Comparison of ENCODE assay signal across 8 mouse cellular contexts in genomic region chr14:37134304-37135126, GRCm38 (mm10). TPM values are rescaled to one million over a fixed set of nuclear protein-coding genes. Genes with fewer than 3 reads are reported as not detected.
DNase-seq lines count a peak whose midpoint lies in the region; ATAC-seq and TF ChIP-seq lines count a peak whose summit lies in the region.

No protein-coding gene starts in this region.

- ATAC-seq in heart, embryonic 12.5 days (ENCODE audit: insufficient number of reproducible peaks, low FRiP score) = peak; percentile 87
- ATAC-seq in CD4-positive, CD25-positive, alpha-beta regulatory T cell, adult 4 months = peak; percentile 22
- ATAC-seq in intestine, embryonic 14.5 days (replicated peaks; ENCODE audit: low FRiP score, low TSS enrichment, low read depth) = no peak; the same call in none of the 2 replicates
- ATAC-seq in midbrain, postnatal 0 days (ENCODE audit: low FRiP score) = no peak; the same call in 1 of the 2 replicates

- peak overlapping the region; percentile 95 for H3K27ac ChIP-seq in heart, embryonic 12.5 days (ENCODE audit: poor library complexity, severe bottlenecking)
- H3K27ac ChIP-seq in embryonic facial prominence, embryonic 10.5 days (replicated peaks) = peak overlapping the region; percentile 91
- H3K27ac ChIP-seq in intestine, embryonic 14.5 days (ENCODE audit: low read depth) = peak overlapping the region; percentile 86
- H3K27ac ChIP-seq in midbrain, postnatal 0 days (ENCODE audit: low read depth, low read length) = peak overlapping the region; percentile 79

- peaks cover 31% of the 10 kb centered on the region for H3K36me3 ChIP-seq in heart, embryonic 12.5 days
- peaks cover 38% of the 10 kb centered on the region for H3K36me3 ChIP-seq in embryonic facial prominence, embryonic 10.5 days (replicated peaks)
- H3K36me3 ChIP-seq in intestine, embryonic 14.5 days (ENCODE audit: control insufficient read depth, insufficient read depth, low read length) = peaks cover 32% of the 10 kb centered on the region
- H3K36me3 ChIP-seq in midbrain, postnatal 0 days (ENCODE audit: insufficient read depth, low read length) = peaks cover 13% of the 10 kb centered on the region

- no peak for DNase-seq in heart, postnatal 36 days
- DNase-seq in embryonic facial prominence, embryonic 10.5 days (ENCODE audit: low spot score) = no peak
- DNase-seq in intestine, embryonic 14.5 days (ENCODE audit: low spot score) = no peak
- DNase-seq in midbrain, postnatal 0 days (ENCODE audit: low spot score) = peak; percentile 13
- DNase-seq in right cerebral cortex, adult 2 months (ENCODE audit: low spot score in 2 of 2) = no peak
- DNase-seq in thymus, postnatal 0 days (ENCODE audit: low spot score) = no peak

- no peaks in the 10 kb centered on the region for H3K27me3 ChIP-seq in heart, embryonic 12.5 days (replicated peaks)
- H3K27me3 ChIP-seq in embryonic facial prominence, embryonic 10.5 days (replicated peaks; ENCODE audit: low read depth, poor library complexity, severe bottlenecking) = no peaks in the 10 kb centered on the region
- no peaks in the 10 kb centered on the region for H3K27me3 ChIP-seq in intestine, embryonic 14.5 days (replicated peaks; ENCODE audit: control insufficient read depth, insufficient read depth, low read length)
- H3K27me3 ChIP-seq in midbrain, postnatal 0 days (ENCODE audit: insufficient read depth, low read length) = no peaks in the 10 kb centered on the region

- 2% methylated on average over 40 of the region's 40 CpGs for WGBS in heart, embryonic 12.5 days
- WGBS in embryonic facial prominence, embryonic 10.5 days = 2% methylated on average over 40 of the region's 40 CpGs
- WGBS in intestine, embryonic 14.5 days = 2% methylated on average over 40 of the region's 40 CpGs
- WGBS in midbrain, postnatal 0 days = 2% methylated on average over 40 of the region's 40 CpGs

- H3K4me3 ChIP-seq in heart, embryonic 12.5 days = peak overlapping the region; percentile 100
- H3K4me3 ChIP-seq in embryonic facial prominence, embryonic 10.5 days = peak overlapping the region; percentile 91
- peak overlapping the region; percentile 89 for H3K4me3 ChIP-seq in intestine, embryonic 14.5 days (ENCODE audit: low read depth, low read length)
- peak overlapping the region; percentile 76 for H3K4me3 ChIP-seq in midbrain, postnatal 0 days (ENCODE audit: low read depth, low read length)

- H3K9me3 ChIP-seq in heart, embryonic 12.5 days (replicated peaks) = no peaks in the 10 kb centered on the region
- H3K9me3 ChIP-seq in embryonic facial prominence, embryonic 10.5 days = no peaks in the 10 kb centered on the region
- H3K9me3 ChIP-seq in intestine, embryonic 14.5 days (ENCODE audit: control insufficient read depth, low read length) = no peaks in the 10 kb centered on the region
- H3K9me3 ChIP-seq in midbrain, postnatal 0 days (ENCODE audit: low read length) = no peaks in the 10 kb centered on the region

- H3K4me2 ChIP-seq in heart, embryonic 12.5 days = peak overlapping the region; percentile 73
- peak overlapping the region; percentile 68 for H3K4me2 ChIP-seq in intestine, embryonic 14.5 days (ENCODE audit: low read length)
- H3K4me2 ChIP-seq in midbrain, postnatal 0 days (ENCODE audit: low read depth, low read length, poor library complexity, severe bottlenecking) = peak overlapping the region; percentile 58

- intact Hi-C loops in heart, postnatal 36 days (cut with DNase I) = loop anchor here (5.0 to 10.0 kb wide), 2 partner anchors 167 to 270 kb away; partner anchors contain the start of gene Ccser2

- H3K9ac ChIP-seq in heart, embryonic 12.5 days = peak overlapping the region; percentile 97
- H3K9ac ChIP-seq in intestine, embryonic 14.5 days (ENCODE audit: low read length) = peak overlapping the region; percentile 90
- H3K9ac ChIP-seq in midbrain, postnatal 0 days (replicated peaks; ENCODE audit: low read length, poor library complexity, severe bottlenecking) = peak overlapping the region; percentile 85

- no peak for TF ChIP-seq CTCF in midbrain, postnatal 0 days (IDR thresholded peaks at IDR 0.05)

- peaks cover 4% of the 10 kb centered on the region for H3K4me1 ChIP-seq in heart, embryonic 12.5 days (replicated peaks)
- peaks cover 8% of the 10 kb centered on the region for H3K4me1 ChIP-seq in embryonic facial prominence, embryonic 10.5 days
- peaks cover 6% of the 10 kb centered on the region; the same call in 1 of the 2 replicates for H3K4me1 ChIP-seq in intestine, embryonic 14.5 days (replicated peaks; ENCODE audit: control insufficient read depth, insufficient read depth, low read length)
- no peaks in the 10 kb centered on the region for H3K4me1 ChIP-seq in midbrain, postnatal 0 days (ENCODE audit: insufficient read depth, low read length)

RNA-seq across cellular contexts. Expression of gene Ghitm, which starts 0.6 kb away (rescaled TPM):
- 366 and 371 TPM in 2 replicates for polyA plus RNA-seq in heart, embryonic 12.5 days (2016; fragmentation: Nextera tagmentation; extraction: Ambion mirVana)
- 100 to 1,000 TPM; 639 to 655 TPM for total RNA-seq in heart, postnatal 36 days (2021)
- polyA plus RNA-seq in CD4-positive, CD25-positive, alpha-beta regulatory T cell, adult 4 months (2017; shearing (Covaris generic)) = 100 to 1,000 TPM; 343 to 376 TPM
- polyA plus RNA-seq in embryonic facial prominence, embryonic 10.5 days (2016; fragmentation: Nextera tagmentation; extraction: Ambion mirVana) = 202 and 213 TPM in 2 replicates
- 235 and 238 TPM in 2 replicates for polyA plus RNA-seq in intestine, embryonic 14.5 days (2014; fragmentation: Nextera tagmentation; extraction: Ambion mirVana)
- total RNA-seq in midbrain, postnatal 0 days (2014; rRNA removed) = 93.9 and 95.9 TPM in 2 replicates
- 201 and 211 TPM in 2 replicates for polyA plus RNA-seq in midbrain, postnatal 0 days (2015; fragmentation: Nextera tagmentation; extraction: Ambion mirVana)
- 217 and 219 TPM in 2 replicates for polyA plus RNA-seq in thymus, postnatal 0 days (2015; fragmentation: Nextera tagmentation; extraction: Ambion mirVana)

RNA-seq across cellular contexts. Expression of gene 2610528A11Rik, which starts 20.7 kb away (rescaled TPM):
- polyA plus RNA-seq in heart, embryonic 12.5 days (2016; fragmentation: Nextera tagmentation; extraction: Ambion mirVana) = 0.96 and 1.8 TPM in 2 replicates
- not detected for total RNA-seq in heart, postnatal 36 days (2021)
- polyA plus RNA-seq in CD4-positive, CD25-positive, alpha-beta regulatory T cell, adult 4 months (2017; shearing (Covaris generic)) = 1 to 10 TPM in 1 of 2 experiments, not detected in 1; 1.1 TPM
- 0.49 TPM in 1 of 2 replicates, not detected in the other for polyA plus RNA-seq in embryonic facial prominence, embryonic 10.5 days (2016; fragmentation: Nextera tagmentation; extraction: Ambion mirVana)
- 31.9 and 42.4 TPM in 2 replicates for polyA plus RNA-seq in intestine, embryonic 14.5 days (2014; fragmentation: Nextera tagmentation; extraction: Ambion mirVana)
- total RNA-seq in midbrain, postnatal 0 days (2014; rRNA removed) = not detected in 2 replicates
- 0.33 and 0.43 TPM in 2 replicates for polyA plus RNA-seq in midbrain, postnatal 0 days (2015; fragmentation: Nextera tagmentation; extraction: Ambion mirVana)
- 4.7 and 5.6 TPM in 2 replicates for polyA plus RNA-seq in thymus, postnatal 0 days (2015; fragmentation: Nextera tagmentation; extraction: Ambion mirVana)

RNA-seq across cellular contexts. Expression of gene Cdhr1, which starts 36.4 kb away (rescaled TPM):
- 0.14 and 0.20 TPM in 2 replicates for polyA plus RNA-seq in heart, embryonic 12.5 days (2016; fragmentation: Nextera tagmentation; extraction: Ambion mirVana)
- not detected for total RNA-seq in heart, postnatal 36 days (2021)
- polyA plus RNA-seq in CD4-positive, CD25-positive, alpha-beta regulatory T cell, adult 4 months (2017; shearing (Covaris generic)) = not detected
- 1.5 and 2.9 TPM in 2 replicates for polyA plus RNA-seq in embryonic facial prominence, embryonic 10.5 days (2016; fragmentation: Nextera tagmentation; extraction: Ambion mirVana)
- polyA plus RNA-seq in intestine, embryonic 14.5 days (2014; fragmentation: Nextera tagmentation; extraction: Ambion mirVana) = 0.24 and 0.47 TPM in 2 replicates
- 7.4 and 8.0 TPM in 2 replicates for total RNA-seq in midbrain, postnatal 0 days (2014; rRNA removed)
- 6.7 and 7.5 TPM in 2 replicates for polyA plus RNA-seq in midbrain, postnatal 0 days (2015; fragmentation: Nextera tagmentation; extraction: Ambion mirVana)
- polyA plus RNA-seq in thymus, postnatal 0 days (2015; fragmentation: Nextera tagmentation; extraction: Ambion mirVana) = 0.81 and 1.2 TPM in 2 replicates

Comparison
In these comparisons a context has a peak if more than half of its experiments do, and no peak if none do; other contexts are left out.
1. ATAC-seq: peak in heart, embryonic 12.5 days (single experiment) and CD4-positive, CD25-positive, alpha-beta regulatory T cell, adult 4 months (single experiment); none in intestine, embryonic 14.5 days (single experiment) and midbrain, postnatal 0 days (single experiment).
2. Peak in every context shown above with its lines, with median percentiles within 50 percentile points of each other: H3K27ac ChIP-seq, H3K4me2 ChIP-seq, H3K4me3 ChIP-seq and H3K9ac ChIP-seq.